Mouse (Mus musculus) lung, postnatal 0 days (tissue): ENCODE results near the gene Qprt. TPM values are rescaled to one million over a fixed set of nuclear protein-coding genes. Genes with fewer than 3 reads are reported as not detected.

ENCODE experiments used
- ATAC-seq: fragments of 200-750 bp; cut with Nextera tagmentation; 2 replicates; pipeline ENCODE4 v1.8.0; 2017; ENCODE audit warnings: moderate library complexity
- DNase-seq: peaks from one replicate; pipeline ENCODE4 v3.0.0-alpha.2; 2016; ENCODE audit warnings: low spot score
- H3K27ac ChIP-seq: fragments of 300-500 bp; sonication (generic); 2 replicates; pipeline ENCODE4 v1.5.1; 2014; ENCODE audit warnings: antibody characterized with exemption, mild to moderate bottlenecking, low read length, mixed read lengths
- H3K27me3 ChIP-seq: fragments of 300-500 bp; sonication (generic); replicated peaks from 2 replicates; pipeline ENCODE4 v1.6.1; 2014; ENCODE audit warnings: low read length, mixed read lengths; ENCODE audit not compliant: insufficient read depth
- H3K36me3 ChIP-seq: fragments of 300-500 bp; sonication (generic); 2 replicates; pipeline ENCODE4 v1.6.1; 2014; ENCODE audit warnings: low read length, mixed read lengths; ENCODE audit not compliant: insufficient read depth
- H3K4me1 ChIP-seq: fragments of 300-500 bp; sonication (generic); 2 replicates; pipeline ENCODE4 v1.6.1; 2014; ENCODE audit warnings: antibody characterized with exemption, low read depth, low read length, mixed read lengths; ENCODE audit not compliant: insufficient read depth
- H3K4me2 ChIP-seq: fragments of 300-500 bp; sonication (generic); replicated peaks from 2 replicates; pipeline ENCODE4 v1.6.1; 2014; ENCODE audit warnings: low read depth, mild to moderate bottlenecking, low read length, moderate library complexity, mixed read lengths
- H3K4me3 ChIP-seq: fragments of 300-500 bp; sonication (generic); 2 replicates; pipeline ENCODE4 v1.5.1; 2014; ENCODE audit warnings: low read depth, low read length
- H3K9ac ChIP-seq: fragments of 300-500 bp; sonication (generic); replicated peaks from 2 replicates; pipeline ENCODE4 v1.6.1; 2014; ENCODE audit warnings: low read depth, mild to moderate bottlenecking
- H3K9me3 ChIP-seq: fragments of 300-500 bp; sonication (generic); 2 replicates; pipeline ENCODE4 v1.6.1; 2016; ENCODE audit warnings: low read length, mixed read lengths
- CTCF ChIP-seq: IDR thresholded peaks from 2 replicates; pipeline ENCODE4 v1.5.1; 2016; ENCODE audit warnings: antibody characterized with exemption, mild to moderate bottlenecking
- EP300 ChIP-seq: IDR thresholded peaks from 2 replicates; pipeline ENCODE4 v1.6.1; 2016; ENCODE audit warnings: antibody characterized with exemption, mild to moderate bottlenecking, control low read depth
- WGBS: fragments of 180-500 bp; shearing (Covaris S2); extraction: QIAGEN DNeasy Blood & Tissue Kit; methylation state at CpG from one replicate; pipeline ENCODE4 v1.1.7; 2014; 5-methylcytosine and 5-hydroxymethylcytosine counted together
- polyA plus RNA-seq: library from polyadenylated mRNA; unstranded; fragments of >200 nt; fragmentation: Nextera tagmentation; extraction: Ambion mirVana; gene quantifications from 2 replicates; pipeline ENCODE4 v1.2.1, GENCODE M21; 2015

The Qprt gene
- 0.14 and 0.21 TPM in 2 replicates for polyA plus RNA-seq

GRCm38 (mm10) chr7:127121911-127122270, at the start of gene Qprt:
TSS of gene Qprt (minus strand) at chr7:127122226.
- ATAC-seq (no peak), DNase-seq (no peak)
- H3K4me3 ChIP-seq = no peak within 1 kb of the TSS
- WGBS = 21% methylated on average over 7 of the region's 7 CpGs
- no peaks in the 10 kb centered on the region for H3K27me3 ChIP-seq
- H3K27ac ChIP-seq = no peak within 1 kb of the TSS
- H3K9me3 ChIP-seq = no peaks in the 10 kb centered on the region
- H3K36me3 ChIP-seq = no peaks in the 10 kb centered on the region
- no peaks in the 10 kb centered on the region for H3K4me1 ChIP-seq
- H3K4me2 ChIP-seq = no peak within 1 kb of the TSS
- H3K9ac ChIP-seq = no peak within 1 kb of the TSS
- no peak for TF ChIP-seq CTCF
- TF ChIP-seq EP300 = no peak

- H3K4me3 ChIP-seq = no peak overlapping the region
- no peaks in the 10 kb centered on the region for H3K36me3 ChIP-seq
- no peak for DNase-seq
- WGBS = 66% methylated on average over 5 of the region's 5 CpGs
- H3K9ac ChIP-seq = no peak overlapping the region
- TF ChIP-seq CTCF = no peak
- no peak for TF ChIP-seq EP300
- no peaks in the 10 kb centered on the region for H3K9me3 ChIP-seq
- no peak overlapping the region for H3K4me2 ChIP-seq
- no peak for ATAC-seq
- H3K4me1 ChIP-seq = no peaks in the 10 kb centered on the region
- no peaks in the 10 kb centered on the region for H3K27me3 ChIP-seq
- H3K27ac ChIP-seq = no peak overlapping the region
Measured at GRCm38 (mm10) chr7:127166501-127166900, 44.5 kb upstream of the Qprt start.

- Histone ChIP-seq H3K27me3 (no peaks in the 10 kb centered on the region), H3K9ac (no peak overlapping the region), H3K4me3 (no peak overlapping the region), H3K36me3 (no peaks in the 10 kb centered on the region), H3K27ac (no peak overlapping the region), H3K4me1 (no peaks in the 10 kb centered on the region), H3K4me2 (no peak overlapping the region), H3K9me3 (no peaks in the 10 kb centered on the region)
- WGBS = 79% methylated on average over 12 of the region's 12 CpGs
- TF ChIP-seq CTCF = no peak
- no peak for TF ChIP-seq EP300
- DNase-seq = no peak
- no peak for ATAC-seq
Measured at GRCm38 (mm10) chr7:127165607-127166493, 43.8 kb upstream of the Qprt start.

- H3K9me3 ChIP-seq = no peaks in the 10 kb centered on the region
- no peak for TF ChIP-seq EP300
- no peak for TF ChIP-seq CTCF
- H3K36me3 ChIP-seq = no peaks in the 10 kb centered on the region
- DNase-seq (no peak), ATAC-seq (no peak)
- H3K27ac ChIP-seq = no peak overlapping the region
- H3K4me3 ChIP-seq = no peak overlapping the region
- no peak overlapping the region for H3K4me2 ChIP-seq
- 74% methylated on average over 4 of the region's 4 CpGs for WGBS
- H3K9ac ChIP-seq = no peak overlapping the region
- no peaks in the 10 kb centered on the region for H3K27me3 ChIP-seq
- no peaks in the 10 kb centered on the region for H3K4me1 ChIP-seq
Measured at GRCm38 (mm10) chr7:127164002-127164401, 42.0 kb upstream of the Qprt start.

GRCm38 (mm10) chr7:127162546-127162945, 40.5 kb upstream of the Qprt start:
- Histone ChIP-seq H3K9ac (no peak overlapping the region), H3K4me2 (no peak overlapping the region), H3K4me1 (no peaks in the 10 kb centered on the region), H3K4me3 (no peak overlapping the region), H3K27ac (no peak overlapping the region), H3K36me3 (no peaks in the 10 kb centered on the region), H3K9me3 (no peaks in the 10 kb centered on the region), H3K27me3 (no peaks in the 10 kb centered on the region)
- ATAC-seq (no peak), DNase-seq (peak; percentile 32)
- TF ChIP-seq CTCF (no peak), EP300 (no peak)
- WGBS = 79% methylated on average over 5 of the region's 5 CpGs

- ATAC-seq = 0 out of 2 replicates have a peak, but pooled peaks have one; percentile 23
- Histone ChIP-seq H3K9ac (no peak overlapping the region), H3K27ac (no peak overlapping the region), H3K4me2 (no peak overlapping the region), H3K4me1 (no peaks in the 10 kb centered on the region), H3K36me3 (no peaks in the 10 kb centered on the region), H3K4me3 (no peak overlapping the region), H3K27me3 (no peaks in the 10 kb centered on the region), H3K9me3 (no peaks in the 10 kb centered on the region)
- peak; percentile 43 for DNase-seq
- WGBS = 79% methylated on average over 4 of the region's 4 CpGs
- no peak for TF ChIP-seq CTCF
- TF ChIP-seq EP300 = peak; percentile 25; the same call in 1 of the 2 replicates
Measured at GRCm38 (mm10) chr7:127157548-127157947, 35.5 kb upstream of the Qprt start.
